Mouse (Mus musculus): ENCODE results near the gene Chmp3.

Chmp3 gene

GRCm38 (mm10) chr6:71607756-71608155 is 64.2 kb downstream of the Chmp3 start:
- ATAC-seq (ENCODE audit: insufficient number of reproducible peaks, low FRiP score, low TSS enrichment) = no peak

GRCm38 (mm10) chr6:71608994-71609393 is 65.4 kb downstream of the Chmp3 start:
- no peak for ATAC-seq (ENCODE audit: insufficient number of reproducible peaks, low FRiP score, low TSS enrichment)

GRCm38 (mm10) chr6:71609968-71610367 is 66.4 kb downstream of the Chmp3 start:
- no peak for ATAC-seq (ENCODE audit: insufficient number of reproducible peaks, low FRiP score, low TSS enrichment)

GRCm38 (mm10) chr6:71613225-71613624 is 69.6 kb downstream of the Chmp3 start:
- ATAC-seq (ENCODE audit: insufficient number of reproducible peaks, low FRiP score, low TSS enrichment) = no peak

- no peak for ATAC-seq (ENCODE audit: insufficient number of reproducible peaks, low FRiP score, low TSS enrichment)
These were observed 73.4 kb downstream of the Chmp3 start for GRCm38 (mm10) chr6:71616959-71617358.

- ATAC-seq (ENCODE audit: insufficient number of reproducible peaks, low FRiP score, low TSS enrichment) = no peak
These were observed 78.0 kb downstream of the Chmp3 start for GRCm38 (mm10) chr6:71621551-71621950.

GRCm38 (mm10) chr6:71621981-71622380 is 78.4 kb downstream of the Chmp3 start:
- ATAC-seq (ENCODE audit: insufficient number of reproducible peaks, low FRiP score, low TSS enrichment) = no peak

GRCm38 (mm10) chr6:71624723-71625122 is 81.1 kb downstream of the Chmp3 start:
- no peak for ATAC-seq (ENCODE audit: insufficient number of reproducible peaks, low FRiP score, low TSS enrichment)

GRCm38 (mm10) chr6:71625984-71626383 is 82.4 kb downstream of the Chmp3 start:
- no peak for ATAC-seq (ENCODE audit: insufficient number of reproducible peaks, low FRiP score, low TSS enrichment)

GRCm38 (mm10) chr6:71627325-71627724 is 83.7 kb downstream of the Chmp3 start:
- no peak for ATAC-seq (ENCODE audit: insufficient number of reproducible peaks, low FRiP score, low TSS enrichment)

GRCm38 (mm10) chr6:71631196-71631595 is 87.6 kb downstream of the Chmp3 start:
- no peak for ATAC-seq (ENCODE audit: insufficient number of reproducible peaks, low FRiP score, low TSS enrichment)

GRCm38 (mm10) chr6:71631706-71632461 is 88.3 kb downstream of the Chmp3 start:
- ATAC-seq (ENCODE audit: insufficient number of reproducible peaks, low FRiP score, low TSS enrichment) = no peak
